Mouse (Mus musculus) R1 (cell line): Measurements from ENCODE around the gene Rab9.

Experiments used
- DNase-seq: peaks from one replicate; pipeline ENCODE4 v3.0.0-alpha.2; 2018; ENCODE audit warnings: low read depth, low spot score

The Rab9 gene

GRCm38 (mm10) chrX:166453532-166453931 lies 26.1 kb downstream of the Rab9 start:
- no peak for DNase-seq

GRCm38 (mm10) chrX:166444552-166444951 lies 35.1 kb downstream of the Rab9 start:
- DNase-seq, result no peak

DNA sequence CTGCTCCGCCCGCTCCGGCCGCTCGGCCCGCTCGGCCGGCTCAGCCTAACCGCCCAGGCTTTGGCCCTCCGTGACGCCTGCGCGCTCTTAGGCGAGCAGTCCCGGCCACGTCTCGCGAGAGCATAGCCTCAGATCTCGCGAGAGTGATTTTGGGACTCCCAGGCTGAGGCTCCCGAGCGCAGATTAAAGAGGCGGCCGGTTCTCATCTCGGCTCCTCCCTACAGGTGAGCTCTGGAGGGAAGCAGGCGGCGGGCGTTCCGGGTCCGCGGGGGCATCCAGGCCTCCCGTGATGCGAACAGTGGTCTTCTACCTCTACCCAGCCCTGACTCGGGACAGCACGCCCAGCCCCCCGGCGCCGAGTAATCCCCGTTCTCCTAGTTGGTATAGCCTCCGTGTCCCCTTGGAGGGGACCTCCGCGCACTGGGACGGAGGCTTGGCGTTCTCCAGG lies 39.0 kb downstream of the Rab9 start, which contains the start of gene Ofd1:
Gene Ofd1, minus strand, starts transcription at position 89 of the 448 bp plus-strand sequence.
- peak; percentile 93 for DNase-seq

DNA sequence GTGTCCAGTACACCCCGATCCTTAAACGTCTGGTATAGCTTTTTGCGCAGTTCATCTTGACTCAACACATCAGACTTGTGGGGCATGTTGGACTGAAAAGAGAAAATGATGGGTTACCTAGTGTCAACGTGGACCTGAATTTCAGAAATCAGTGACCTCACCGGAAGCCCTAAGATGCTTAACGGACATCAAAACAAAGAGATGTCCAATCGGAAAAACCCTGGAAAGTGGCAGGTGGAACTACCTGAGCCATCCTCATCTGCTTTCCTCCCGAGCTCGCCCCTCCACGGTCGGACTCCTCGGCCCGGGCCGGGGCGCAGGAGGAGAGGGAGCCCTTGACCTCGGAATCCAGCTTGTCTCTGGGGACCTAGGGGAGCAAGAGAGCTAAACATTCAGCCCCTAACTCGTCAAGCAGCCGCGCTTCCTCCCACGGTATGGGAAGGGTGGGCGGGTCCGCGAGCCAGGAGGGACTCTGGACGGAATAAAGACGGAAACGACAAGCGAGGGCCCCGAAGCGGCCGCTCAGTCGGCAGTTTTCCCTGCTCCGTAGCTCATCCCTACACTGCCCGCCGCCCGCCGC lies 39.5 kb downstream of the Rab9 start, which contains the start of gene Trappc2:
Gene Trappc2, plus strand, starts transcription at position 539 of the 580 bp plus-strand sequence.
- no peak for DNase-seq

- no peak for DNase-seq
Measured at GRCm38 (mm10) chrX:166434812-166435211, 44.9 kb downstream of the Rab9 start.

- peak; percentile 74 for DNase-seq
Measured at GRCm38 (mm10) chrX:166416196-166416595, 63.5 kb downstream of the Rab9 start.

DNA sequence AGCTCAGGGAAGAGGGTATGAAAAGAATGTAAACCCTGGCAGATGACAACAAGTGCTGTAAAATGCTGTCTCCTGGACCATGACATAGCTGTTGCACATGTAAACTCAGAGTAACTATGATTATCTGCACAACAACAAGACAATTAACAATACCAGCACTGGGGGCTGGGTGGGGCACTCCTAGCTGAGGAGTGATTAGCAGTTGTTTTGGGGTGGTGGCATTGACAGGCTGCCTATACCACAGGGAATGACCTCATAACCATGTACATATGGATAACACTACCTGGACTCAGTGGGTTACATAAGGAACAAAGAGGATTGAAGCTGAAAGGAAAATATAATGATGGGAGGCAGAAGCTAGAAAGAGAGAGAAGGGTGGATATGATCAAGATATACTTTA lies 71.8 kb downstream of the Rab9 start:
- no peak for DNase-seq
